Mouse (Mus musculus) olfactory bulb, adult 2 months (tissue): ENCODE results near the gene Cir1. TPM values are rescaled to one million over a fixed set of nuclear protein-coding genes. Genes with fewer than 3 reads are reported as not detected.

Experiments
- H3K27ac ChIP-seq: fragments of 200-500 bp; 2 replicates; pipeline ENCODE4 v1.5.1; 2012; ENCODE audit warnings: low read depth, low read length; ENCODE audit not compliant: insufficient read depth
- H3K4me1 ChIP-seq: fragments of 200-500 bp; 2 replicates; pipeline ENCODE4 v1.6.1; 2012; ENCODE audit warnings: low read length; ENCODE audit not compliant: control insufficient read depth, insufficient read depth
- H3K4me3 ChIP-seq: fragments of 200-500 bp; 2 replicates; pipeline ENCODE4 v1.5.1; 2012; ENCODE audit warnings: mild to moderate bottlenecking, low read depth, low read length, moderate library complexity; ENCODE audit not compliant: insufficient read depth
- CTCF ChIP-seq: fragments of 200-500 bp; IDR thresholded peaks from 2 replicates; pipeline ENCODE4 v1.5.1; 2012; ENCODE audit warnings: low read depth, mild to moderate bottlenecking, low read length, moderate library complexity; ENCODE audit not compliant: insufficient read depth
- POLR2A ChIP-seq: fragments of 200-500 bp; IDR thresholded peaks from 2 replicates; pipeline ENCODE4 v1.6.1; 2012; ENCODE audit warnings: mild to moderate bottlenecking, low read depth, low read length, moderate library complexity; ENCODE audit not compliant: insufficient read depth
- WGBS: fragments of 180-500 bp; shearing (Covaris S2); methylation state at CpG from one replicate; pipeline ENCODE4 v1.1.7; 2018; 5-methylcytosine and 5-hydroxymethylcytosine counted together
- polyA plus RNA-seq: library from polyadenylated mRNA; stranded (reverse); fragments of >200 nt; gene quantifications from 2 replicates; pipeline ENCODE4 v1.2.4, GENCODE M21; 2012; ENCODE audit warnings: low replicate concordance; ENCODE audit not compliant: missing spikeins, insufficient read depth, insufficient read length

The Cir1 gene
- polyA plus RNA-seq, 1 experiment = not detected

DNA sequence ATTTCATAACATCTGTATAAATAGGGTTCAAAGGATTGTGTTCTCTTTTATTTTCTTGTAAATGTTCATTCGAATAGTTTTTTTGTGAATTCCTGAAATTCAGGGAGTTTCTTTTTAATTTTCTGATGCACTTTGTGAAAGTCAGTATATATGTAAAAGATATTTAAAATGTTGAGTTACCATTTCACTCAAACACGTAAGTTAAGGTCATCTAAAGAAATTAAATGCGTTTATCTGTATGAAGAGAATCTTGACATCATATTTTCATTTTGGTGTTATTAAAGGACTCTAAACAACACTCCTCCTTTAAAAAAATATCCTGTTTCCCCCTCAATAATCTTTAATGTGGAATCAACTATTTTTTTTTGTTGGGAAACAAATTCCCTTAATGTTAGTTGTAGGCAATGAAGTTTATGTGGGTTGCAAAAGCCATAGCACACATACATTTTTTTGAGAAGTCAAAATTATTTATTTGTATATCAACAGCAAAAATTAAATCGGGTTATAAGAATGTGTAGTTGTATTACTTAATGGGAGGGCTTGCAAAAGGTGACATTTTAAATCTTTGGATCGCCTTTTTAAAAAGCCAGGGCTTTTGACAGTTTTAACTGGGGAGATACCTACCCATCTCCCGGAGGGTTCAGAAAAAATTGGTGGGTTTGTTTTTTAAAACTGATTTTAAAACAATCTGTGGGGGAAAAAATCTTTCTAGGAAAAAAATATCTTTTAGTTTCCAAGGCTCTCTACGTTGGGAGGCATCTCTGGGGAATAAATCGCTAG lies 37.0 kb downstream of the Cir1 start:
- no peak overlapping the region for H3K27ac ChIP-seq
- TF ChIP-seq CTCF (no peak), POLR2A (no peak)
- H3K4me3 ChIP-seq = no peak overlapping the region

DNA sequence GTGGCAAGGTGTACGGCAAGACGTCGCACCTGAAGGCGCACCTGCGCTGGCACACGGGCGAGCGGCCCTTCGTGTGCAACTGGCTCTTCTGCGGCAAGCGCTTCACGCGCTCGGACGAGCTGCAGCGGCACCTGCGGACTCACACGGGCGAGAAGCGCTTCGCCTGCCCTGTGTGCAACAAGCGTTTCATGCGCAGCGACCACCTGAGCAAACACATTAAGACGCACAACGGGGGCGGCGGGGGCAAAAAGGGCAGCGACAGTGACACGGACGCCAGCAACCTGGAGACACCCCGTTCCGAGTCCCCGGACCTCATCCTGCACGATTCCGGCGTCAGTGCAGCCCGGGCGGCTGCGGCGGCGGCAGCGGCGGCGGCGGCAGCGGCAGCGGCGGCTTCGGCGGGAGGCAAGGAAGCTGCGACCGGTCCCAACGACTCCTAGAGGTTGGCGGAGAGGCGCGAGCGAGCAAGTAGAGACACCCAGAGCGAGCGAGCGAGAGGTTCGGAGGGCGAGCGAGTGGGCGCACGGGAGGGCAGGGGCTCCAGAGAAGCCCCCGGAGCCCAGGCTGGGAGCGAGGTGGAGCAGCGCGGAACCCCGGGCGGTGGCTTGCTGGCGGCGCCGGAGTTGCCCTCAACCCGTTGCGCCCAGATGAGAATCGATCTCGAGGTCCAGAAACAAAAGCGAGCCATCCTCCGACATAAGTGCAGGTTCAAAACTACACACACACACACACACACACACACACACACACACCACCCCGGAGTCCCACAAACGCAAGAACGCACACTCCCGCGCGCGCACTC lies 38.2 kb downstream of the Cir1 start:
- Histone ChIP-seq H3K4me1 (peaks cover 9% of the 10 kb centered on the region; the same call in 1 of the 2 replicates), H3K27ac (peak overlapping the region; percentile 98), H3K4me3 (peak overlapping the region; percentile 98)
- TF ChIP-seq CTCF (no peak), POLR2A (no peak)
- 1% methylated on average over 88 of the region's 88 CpGs for WGBS

More for the DNA sequence above, 37.0 kb downstream of the Cir1 start:
- H3K4me1 ChIP-seq = peaks cover 9% of the 10 kb centered on the region
- 8% methylated on average over 8 of the region's 8 CpGs for WGBS

DNA sequence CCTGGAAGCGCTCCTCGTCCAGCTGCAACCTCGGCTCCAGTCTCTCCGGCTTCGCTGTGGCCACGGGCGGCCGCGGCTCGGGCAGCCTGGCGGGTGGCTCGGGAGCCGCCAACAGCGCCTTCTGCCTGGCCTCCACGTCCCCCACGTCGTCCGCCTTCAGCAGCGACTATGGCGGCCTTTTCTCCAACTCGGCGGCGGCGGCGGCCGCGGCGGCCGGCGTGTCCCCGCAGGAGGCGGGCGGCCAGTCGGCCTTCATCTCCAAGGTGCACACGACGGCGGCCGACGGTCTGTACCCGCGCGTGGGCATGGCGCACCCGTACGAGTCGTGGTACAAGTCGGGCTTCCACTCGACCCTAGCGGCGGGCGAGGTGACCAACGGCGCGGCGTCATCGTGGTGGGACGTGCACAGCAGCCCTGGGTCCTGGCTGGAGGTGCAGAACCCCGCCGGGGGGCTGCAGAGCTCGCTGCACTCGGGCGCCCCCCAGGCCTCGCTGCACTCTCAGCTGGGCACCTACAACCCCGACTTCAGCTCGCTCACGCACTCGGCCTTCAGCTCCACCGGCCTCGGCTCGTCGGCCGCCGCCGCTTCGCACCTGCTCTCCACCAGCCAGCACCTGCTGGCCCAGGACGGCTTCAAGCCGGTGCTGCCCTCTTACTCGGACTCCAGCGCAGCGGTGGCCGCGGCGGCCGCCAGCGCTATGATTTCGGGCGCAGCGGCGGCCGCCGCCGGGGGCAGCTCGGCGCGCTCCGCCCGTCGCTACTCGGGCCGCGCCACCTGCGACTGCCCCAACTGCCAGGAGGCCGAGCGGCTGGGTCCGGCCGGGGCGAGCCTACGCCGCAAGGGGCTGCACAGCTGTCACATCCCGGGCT lies 39.0 kb downstream of the Cir1 start:
- WGBS = under 1% methylated on average over 110 of the region's 110 CpGs

DNA sequence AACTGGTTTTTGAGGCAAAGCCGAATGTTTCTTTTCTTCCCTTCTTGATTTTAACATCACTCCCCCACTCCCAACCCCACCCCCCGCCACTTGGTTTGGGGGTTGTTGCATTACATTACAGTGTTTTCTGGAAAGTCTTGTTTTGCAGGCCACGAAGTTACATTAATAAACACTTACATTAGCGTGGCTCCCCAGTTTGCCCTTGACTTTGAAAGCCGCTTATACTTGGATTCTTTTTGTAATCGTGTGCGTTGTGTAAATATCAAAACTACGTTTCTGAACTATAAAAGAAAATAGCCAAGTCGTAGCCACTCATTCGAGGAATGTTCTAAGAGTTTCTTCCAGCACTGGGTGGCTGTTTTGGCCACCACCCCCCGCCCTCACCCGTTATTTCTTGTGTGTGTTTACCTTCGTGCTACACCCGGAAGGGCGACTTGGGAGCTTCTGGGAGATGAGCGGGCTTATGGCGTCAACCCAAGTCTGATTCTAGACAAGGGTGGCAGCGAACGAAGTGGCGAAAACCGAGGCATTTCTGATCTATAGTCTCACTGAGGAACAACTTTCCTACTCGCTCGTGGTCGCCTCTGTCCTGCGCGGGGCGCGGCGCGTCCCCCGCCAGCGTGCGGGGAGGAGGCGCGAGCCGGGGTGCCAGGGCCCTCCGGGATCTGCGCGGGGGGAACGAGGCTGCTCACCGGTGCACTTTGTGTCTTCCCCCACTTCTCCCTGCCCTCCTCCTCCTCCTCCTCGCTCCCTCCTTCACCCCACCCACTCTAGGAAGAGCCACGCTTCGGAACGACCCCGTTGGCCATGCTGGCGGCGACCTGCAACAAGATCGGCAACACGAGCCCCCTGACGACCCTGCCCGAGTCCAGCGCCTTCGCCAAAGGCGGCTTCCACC lies 39.9 kb downstream of the Cir1 start:
- peaks cover 3% of the 10 kb centered on the region; the same call in 1 of the 2 replicates for H3K4me1 ChIP-seq
- 1% methylated on average over 55 of the region's 55 CpGs for WGBS
- H3K4me3 ChIP-seq = peak overlapping the region; percentile 98
- TF ChIP-seq CTCF = no peak
- 0 out of 2 replicates have a peak, but pooled peaks have one; percentile 20 for TF ChIP-seq POLR2A
- H3K27ac ChIP-seq = peak overlapping the region; percentile 98

More for the DNA sequence above, 39.0 kb downstream of the Cir1 start:
- Histone ChIP-seq H3K4me1 (peaks cover 3% of the 10 kb centered on the region; the same call in 1 of the 2 replicates), H3K27ac (peak overlapping the region; percentile 98), H3K4me3 (peak overlapping the region; percentile 98)
- TF ChIP-seq CTCF = no peak
- TF ChIP-seq POLR2A = no peak

DNA sequence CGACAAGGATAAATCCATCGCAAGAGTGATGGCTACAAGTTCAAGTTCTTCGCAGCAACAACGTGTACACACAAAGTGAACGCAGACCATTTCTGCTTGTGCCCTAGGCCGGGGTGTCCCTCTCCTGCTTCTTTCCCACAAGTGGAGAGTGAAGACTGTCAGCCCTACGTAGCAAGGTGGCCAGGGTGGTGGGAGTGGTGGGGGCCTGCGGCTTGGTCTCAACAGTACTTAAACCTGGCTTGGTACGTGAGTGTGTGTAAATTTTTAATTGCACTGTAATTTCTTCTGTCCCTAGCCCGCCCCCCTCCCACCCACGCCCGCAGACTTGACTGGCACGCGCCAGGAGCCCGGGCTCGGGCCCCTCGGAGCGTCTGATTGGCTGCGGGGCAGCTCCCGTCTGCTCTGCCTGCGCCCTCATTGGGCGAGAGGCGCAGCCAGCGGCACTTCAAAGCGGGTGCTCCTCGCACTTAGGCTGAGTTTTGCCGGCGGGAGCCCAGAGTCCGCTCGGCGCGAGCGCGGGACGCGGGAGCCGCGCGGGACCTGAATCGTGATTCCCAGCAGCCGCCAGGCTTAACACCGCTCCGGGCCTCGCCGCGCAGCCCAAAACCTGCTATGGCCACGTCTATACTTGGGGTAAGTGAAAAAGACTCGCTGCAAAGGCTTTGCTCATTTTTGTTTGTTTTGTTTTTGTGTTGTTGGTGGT lies 40.9 kb downstream of the Cir1 start, which contains the start of gene Sp9:
TSS of gene Sp9 (plus strand) at position 467 of the 703 bp plus-strand sequence.
- peak within 1 kb of the TSS; percentile 98 for H3K27ac ChIP-seq
- peak within 1 kb of the TSS; percentile 98 for H3K4me3 ChIP-seq
- WGBS = under 1% methylated on average over 48 of the region's 48 CpGs
- H3K4me1 ChIP-seq = peaks cover 3% of the 10 kb centered on the region; the same call in 1 of the 2 replicates
- TF ChIP-seq POLR2A = peak; percentile 100
- no peak for TF ChIP-seq CTCF

DNA sequence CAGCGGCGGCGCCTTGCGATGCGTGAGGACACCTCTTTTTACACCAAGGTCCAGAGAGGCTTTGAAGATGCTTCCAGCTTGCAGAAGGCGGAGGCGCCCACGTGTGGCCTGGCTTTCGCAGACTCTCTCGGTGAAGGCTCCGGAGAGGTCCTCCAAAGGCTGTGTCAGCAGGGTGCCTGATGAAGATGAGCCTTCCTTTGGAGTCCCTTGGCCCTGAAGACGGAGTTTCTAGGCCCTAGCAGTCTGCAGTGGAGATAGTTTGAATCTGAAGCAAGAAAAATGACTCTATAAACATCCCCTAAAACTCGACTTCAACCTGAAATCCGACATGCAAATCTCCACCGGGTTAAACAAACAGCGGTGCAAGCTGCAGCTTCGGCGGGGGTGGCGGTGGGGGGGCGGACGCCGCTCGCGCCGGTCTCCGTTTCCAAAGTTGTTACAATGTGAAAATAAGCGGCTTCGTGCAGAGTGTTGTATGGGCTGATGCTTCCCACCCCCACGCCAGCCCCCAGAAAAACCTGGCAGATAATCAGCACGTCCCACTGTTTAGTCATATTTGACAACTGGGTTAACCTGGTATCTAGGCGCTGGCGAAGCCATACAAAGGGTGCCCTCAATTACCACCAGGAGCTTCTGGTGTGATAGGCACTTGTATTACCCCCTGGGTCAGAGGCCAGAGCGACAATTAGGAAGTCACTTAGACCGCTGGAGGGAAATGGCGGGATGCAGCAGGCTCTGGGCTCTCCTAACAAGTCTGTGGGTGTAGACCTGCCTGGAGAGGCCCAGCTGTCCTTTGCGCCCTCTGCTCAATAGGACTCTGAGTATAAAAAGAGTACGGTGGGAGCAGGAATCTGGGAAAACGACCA lies 41.7 kb downstream of the Cir1 start:
- Histone ChIP-seq H3K27ac (peak overlapping the region; percentile 81), H3K4me1 (peaks cover 7% of the 10 kb centered on the region; the same call in 1 of the 2 replicates), H3K4me3 (peak overlapping the region; percentile 38)
- 2% methylated on average over 38 of the region's 38 CpGs for WGBS
- no peak for TF ChIP-seq CTCF
- TF ChIP-seq POLR2A = no peak

DNA sequence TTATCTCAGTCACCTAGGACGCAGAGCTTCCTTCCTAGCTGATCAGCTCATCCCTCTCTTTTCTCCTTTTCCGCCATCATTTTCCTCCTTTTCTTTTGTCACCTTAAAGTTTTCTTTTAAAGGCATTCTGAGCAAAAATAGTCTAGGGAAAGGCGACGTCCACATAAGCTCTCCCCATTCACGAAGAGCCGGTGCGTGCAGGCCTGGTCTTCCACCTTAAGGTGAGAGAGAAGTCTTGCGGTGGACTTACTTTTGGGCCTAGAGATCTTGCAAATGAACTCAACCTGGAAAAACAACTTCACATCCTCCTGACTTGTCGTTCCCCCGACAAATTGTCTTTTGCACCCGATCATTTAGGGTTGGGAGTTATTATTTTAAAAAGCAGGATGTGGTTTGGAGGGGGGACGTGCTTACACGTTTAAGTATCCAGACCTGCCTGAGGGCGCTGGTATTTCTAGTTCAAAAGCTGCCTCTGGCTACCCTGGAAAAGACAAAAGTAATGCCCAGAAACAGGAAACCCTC lies 42.4 kb downstream of the Cir1 start:
- H3K27ac ChIP-seq = peak overlapping the region; percentile 81
- no peak for TF ChIP-seq POLR2A
- TF ChIP-seq CTCF = no peak
- H3K4me1 ChIP-seq = peaks cover 12% of the 10 kb centered on the region; the same call in 1 of the 2 replicates
- 6% methylated on average over 14 of the region's 14 CpGs for WGBS
- H3K4me3 ChIP-seq = peak overlapping the region; percentile 38
